Mouse (Mus musculus) megakaryocyte, embryonic 14.5 days (primary cell): ENCODE measurements at regions not wholly inside any gene's neighbourhood (a gene's known extent, or its start where the extent isn't known, plus 50 kb on each side); places are given as distances from the start of the nearest gene placed in this dataset.

ENCODE experiments used
- H3K27me3 ChIP-seq: replicated peaks from 2 replicates; pipeline ENCODE3; 2012; ENCODE audit warnings: inconsistent platforms
- H3K36me3 ChIP-seq: replicated peaks from 2 replicates; pipeline ENCODE3; 2012; ENCODE audit warnings: low read length, inconsistent platforms, mixed read lengths
- H3K4me1 ChIP-seq: 2 replicates; pipeline ENCODE4 v1.6.1; 2012; ENCODE audit warnings: inconsistent platforms
- H3K4me3 ChIP-seq: replicated peaks from 2 replicates; pipeline ENCODE3; 2012; ENCODE audit warnings: moderate library complexity, mild to moderate bottlenecking, inconsistent platforms
- H3K9me3 ChIP-seq: 2 replicates; pipeline ENCODE4 v1.6.1; 2012; ENCODE audit warnings: inconsistent platforms
- FLI1 ChIP-seq: IDR thresholded peaks from 2 replicates; pipeline ENCODE4 v1.6.1; 2012; ENCODE audit warnings: low read length, inconsistent platforms, mixed read lengths
- GATA1 ChIP-seq: IDR thresholded peaks from 3 replicates; pipeline ENCODE4 v1.6.1; 2012; ENCODE audit warnings: mixed read lengths, low read length, inconsistent platforms, borderline replicate concordance

GRCm38 (mm10) chr10:56453578-56454069, 76.5 kb downstream of the Gja1 start:
- Histone ChIP-seq H3K27me3 (no peaks in the 10 kb centered on the region), H3K9me3 (peaks cover 7% of the 10 kb centered on the region; the same call in 1 of the 2 replicates), H3K4me1 (no peaks in the 10 kb centered on the region), H3K4me3 (peak overlapping the region; percentile 10), H3K36me3 (no peaks in the 10 kb centered on the region)
- no peak for TF ChIP-seq GATA1
- TF ChIP-seq FLI1: no peak

GRCm38 (mm10) chr10:56455867-56456468, 78.8 kb downstream of the Gja1 start:
- Histone ChIP-seq H3K4me3 (no peak overlapping the region), H3K36me3 (no peaks in the 10 kb centered on the region), H3K9me3 (peaks cover 14% of the 10 kb centered on the region), H3K4me1 (no peaks in the 10 kb centered on the region), H3K27me3 (no peaks in the 10 kb centered on the region)
- TF ChIP-seq FLI1: no peak
- TF ChIP-seq GATA1: no peak

- peaks cover 7% of the 10 kb centered on the region for H3K9me3 ChIP-seq
- TF ChIP-seq GATA1 (no peak), FLI1 (no peak)
- no peak overlapping the region for H3K4me3 ChIP-seq
- no peaks in the 10 kb centered on the region for H3K4me1 ChIP-seq
- no peaks in the 10 kb centered on the region for H3K27me3 ChIP-seq
- no peaks in the 10 kb centered on the region for H3K36me3 ChIP-seq
Observed at GRCm38 (mm10) chr10:56468537-56468936, 91.4 kb downstream of the Gja1 start.

GRCm38 (mm10) chr10:56468993-56469712, 92.0 kb downstream of the Gja1 start:
- TF ChIP-seq GATA1 (no peak), FLI1 (no peak)
- no peaks in the 10 kb centered on the region for H3K36me3 ChIP-seq
- H3K9me3 ChIP-seq: peaks cover 7% of the 10 kb centered on the region
- no peaks in the 10 kb centered on the region for H3K27me3 ChIP-seq
- no peak overlapping the region for H3K4me3 ChIP-seq
- H3K4me1 ChIP-seq: no peaks in the 10 kb centered on the region

- Histone ChIP-seq H3K9me3 (peaks cover 7% of the 10 kb centered on the region), H3K36me3 (no peaks in the 10 kb centered on the region), H3K27me3 (no peaks in the 10 kb centered on the region), H3K4me1 (no peaks in the 10 kb centered on the region), H3K4me3 (no peak overlapping the region)
- no peak for TF ChIP-seq FLI1
- TF ChIP-seq GATA1: no peak
Observed at GRCm38 (mm10) chr10:56469895-56470294, 92.8 kb downstream of the Gja1 start.

GRCm38 (mm10) chr10:56474951-56475350, 97.8 kb downstream of the Gja1 start:
- Histone ChIP-seq H3K27me3 (no peaks in the 10 kb centered on the region), H3K36me3 (no peaks in the 10 kb centered on the region), H3K4me1 (no peaks in the 10 kb centered on the region), H3K9me3 (peaks cover 7% of the 10 kb centered on the region), H3K4me3 (no peak overlapping the region)
- no peak for TF ChIP-seq GATA1
- TF ChIP-seq FLI1: no peak

GRCm38 (mm10) chr10:56482156-56482716, 105.1 kb downstream of the Gja1 start:
- H3K27me3 ChIP-seq: no peaks in the 10 kb centered on the region
- no peaks in the 10 kb centered on the region for H3K36me3 ChIP-seq
- H3K4me3 ChIP-seq: peak overlapping the region; percentile 74
- TF ChIP-seq GATA1 (no peak), FLI1 (no peak)
- peaks cover 25% of the 10 kb centered on the region for H3K4me1 ChIP-seq
- H3K9me3 ChIP-seq: no peaks in the 10 kb centered on the region

- no peaks in the 10 kb centered on the region for H3K27me3 ChIP-seq
- H3K4me3 ChIP-seq: no peak overlapping the region
- no peaks in the 10 kb centered on the region for H3K36me3 ChIP-seq
- H3K9me3 ChIP-seq: no peaks in the 10 kb centered on the region
- peaks cover 27% of the 10 kb centered on the region for H3K4me1 ChIP-seq
- TF ChIP-seq FLI1 (no peak), GATA1 (no peak)
Observed at GRCm38 (mm10) chr10:56484931-56485330, 107.8 kb downstream of the Gja1 start.

GRCm38 (mm10) chr10:56485746-56486145, 108.6 kb downstream of the Gja1 start:
- H3K4me3 ChIP-seq: no peak overlapping the region
- no peaks in the 10 kb centered on the region for H3K27me3 ChIP-seq
- H3K9me3 ChIP-seq: no peaks in the 10 kb centered on the region
- TF ChIP-seq FLI1 (no peak), GATA1 (no peak)
- no peaks in the 10 kb centered on the region for H3K36me3 ChIP-seq
- H3K4me1 ChIP-seq: peaks cover 27% of the 10 kb centered on the region

GRCm38 (mm10) chr10:56486584-56486983, 109.5 kb downstream of the Gja1 start:
- Histone ChIP-seq H3K27me3 (no peaks in the 10 kb centered on the region), H3K36me3 (no peaks in the 10 kb centered on the region), H3K4me1 (peaks cover 27% of the 10 kb centered on the region), H3K9me3 (no peaks in the 10 kb centered on the region), H3K4me3 (peak overlapping the region; percentile 72)
- TF ChIP-seq FLI1 (no peak), GATA1 (no peak)
